Mouse (Mus musculus): ENCODE results near the gene Il23a. TPM values are rescaled to one million over a fixed set of nuclear protein-coding genes. Genes with fewer than 3 reads are reported as not detected.
"Not testable (repeated sequence)": the region's sequence is repeated elsewhere in the genome, so short reads cannot be mapped to it uniquely, and the experiment has no call there.

The Il23a gene
- polyA plus RNA-seq, 1 experiment from 2014 or later, result 4.3 TPM

- H3K27ac ChIP-seq (replicated peaks in 1 of 2; ENCODE audit: control insufficient read depth in 1 of 2, insufficient read depth in 1 of 2, low read depth in 2 of 2, low read length in 2 of 2), result no peak overlapping the region
- peak overlapping the region in 1 of 2 experiments; percentile 7; a peak in 2 of 4 replicates for H3K4me3 ChIP-seq (ENCODE audit: control insufficient read depth in 1 of 2, insufficient read depth in 1 of 2, low read depth in 1 of 2, low read length in 2 of 2)
- 57% methylated on average over 22 of the region's 22 CpGs for WGBS
- H3K9me3 ChIP-seq (ENCODE audit: control insufficient read depth, low read length), result no peaks in the 10 kb centered on the region
- no peaks in the 10 kb centered on the region for H3K36me3 ChIP-seq (ENCODE audit: control insufficient read depth, insufficient read depth, low read length)
- no peaks in the 10 kb centered on the region for H3K27me3 ChIP-seq (ENCODE audit: control insufficient read depth, insufficient read depth, low read length)
- H3K4me1 ChIP-seq (ENCODE audit: control insufficient read depth in 2 of 2, insufficient read depth in 2 of 2, low read length in 2 of 2), result peaks cover 0 to 4% of the 10 kb centered on the region in 2 experiments; a peak in 1 of 4 replicates
- H3K9ac ChIP-seq (ENCODE audit: low read length), result no peak overlapping the region
- H3K4me2 ChIP-seq (ENCODE audit: low read length), result peak overlapping the region; percentile 27
- ATAC-seq (ENCODE audit: insufficient number of reproducible peaks, insufficient read depth, low FRiP score, low read depth), result no peak
Measured at GRCm38 (mm10) chr10:128262300-128262699, 36.3 kb downstream of the Il23a start.

GRCm38 (mm10) chr10:128260376-128260775 is 38.2 kb downstream of the Il23a start:
- H3K4me3 ChIP-seq (ENCODE audit: control insufficient read depth in 1 of 2, insufficient read depth in 1 of 2, low read depth in 1 of 2, low read length in 2 of 2); H3K9me3 ChIP-seq (ENCODE audit: control insufficient read depth, low read length); H3K4me1 ChIP-seq (ENCODE audit: control insufficient read depth in 2 of 2, insufficient read depth in 2 of 2, low read length in 2 of 2); H3K9ac ChIP-seq (ENCODE audit: low read length); H3K27me3 ChIP-seq (ENCODE audit: control insufficient read depth, insufficient read depth, low read length); H3K4me2 ChIP-seq (ENCODE audit: low read length); H3K27ac ChIP-seq (replicated peaks in 1 of 2; ENCODE audit: control insufficient read depth in 1 of 2, insufficient read depth in 1 of 2, low read depth in 2 of 2, low read length in 2 of 2); ATAC-seq (ENCODE audit: insufficient number of reproducible peaks, insufficient read depth, low FRiP score, low read depth); H3K36me3 ChIP-seq (ENCODE audit: control insufficient read depth, insufficient read depth, low read length): not testable (repeated sequence)
- WGBS, result 82% methylated on average over 7 of the region's 7 CpGs

- Histone ChIP-seq H3K4me1 (ENCODE audit: control insufficient read depth in 2 of 2, insufficient read depth in 2 of 2, low read length in 2 of 2) (peaks cover 0 to 4% of the 10 kb centered on the region in 2 experiments; a peak in 1 of 4 replicates), H3K36me3 (ENCODE audit: control insufficient read depth, insufficient read depth, low read length) (no peaks in the 10 kb centered on the region), H3K27me3 (ENCODE audit: control insufficient read depth, insufficient read depth, low read length) (no peaks in the 10 kb centered on the region), H3K9me3 (ENCODE audit: control insufficient read depth, low read length) (no peaks in the 10 kb centered on the region), H3K4me2 (ENCODE audit: low read length) (no peak overlapping the region), H3K4me3 (ENCODE audit: control insufficient read depth in 1 of 2, insufficient read depth in 1 of 2, low read depth in 1 of 2, low read length in 2 of 2) (no peak overlapping the region), H3K27ac (replicated peaks in 1 of 2; ENCODE audit: control insufficient read depth in 1 of 2, insufficient read depth in 1 of 2, low read depth in 2 of 2, low read length in 2 of 2) (no peak overlapping the region), H3K9ac (ENCODE audit: low read length) (no peak overlapping the region)
- WGBS, result 79% methylated on average over 5 of the region's 5 CpGs
- ATAC-seq (ENCODE audit: insufficient number of reproducible peaks, insufficient read depth, low FRiP score, low read depth), result no peak
Measured at GRCm38 (mm10) chr10:128259946-128260345, 38.6 kb downstream of the Il23a start.

GRCm38 (mm10) chr10:128258953-128259352 is 39.6 kb downstream of the Il23a start:
- Histone ChIP-seq H3K9ac (ENCODE audit: low read length) (no peak overlapping the region), H3K4me1 (ENCODE audit: control insufficient read depth in 2 of 2, insufficient read depth in 2 of 2, low read length in 2 of 2) (peaks cover 0 to 4% of the 10 kb centered on the region in 2 experiments; a peak in 1 of 4 replicates), H3K36me3 (ENCODE audit: control insufficient read depth, insufficient read depth, low read length) (no peaks in the 10 kb centered on the region), H3K9me3 (ENCODE audit: control insufficient read depth, low read length) (no peaks in the 10 kb centered on the region), H3K27me3 (ENCODE audit: control insufficient read depth, insufficient read depth, low read length) (no peaks in the 10 kb centered on the region), H3K4me2 (ENCODE audit: low read length) (no peak overlapping the region), H3K27ac (replicated peaks in 1 of 2; ENCODE audit: control insufficient read depth in 1 of 2, insufficient read depth in 1 of 2, low read depth in 2 of 2, low read length in 2 of 2) (no peak overlapping the region; a peak in 1 of 4 replicates), H3K4me3 (ENCODE audit: control insufficient read depth in 1 of 2, insufficient read depth in 1 of 2, low read depth in 1 of 2, low read length in 2 of 2) (no peak overlapping the region)
- no peak for ATAC-seq (ENCODE audit: insufficient number of reproducible peaks, insufficient read depth, low FRiP score, low read depth)
- 75% methylated on average over 4 of the region's 4 CpGs for WGBS

GRCm38 (mm10) chr10:128256328-128256727 is 42.2 kb downstream of the Il23a start:
- Histone ChIP-seq H3K9ac (ENCODE audit: low read length) (no peak overlapping the region), H3K27me3 (ENCODE audit: control insufficient read depth, insufficient read depth, low read length) (no peaks in the 10 kb centered on the region), H3K4me1 (ENCODE audit: control insufficient read depth in 2 of 2, insufficient read depth in 2 of 2, low read length in 2 of 2) (no peaks in the 10 kb centered on the region), H3K9me3 (ENCODE audit: control insufficient read depth, low read length) (no peaks in the 10 kb centered on the region), H3K27ac (replicated peaks in 1 of 2; ENCODE audit: control insufficient read depth in 1 of 2, insufficient read depth in 1 of 2, low read depth in 2 of 2, low read length in 2 of 2) (no peak overlapping the region), H3K4me3 (ENCODE audit: control insufficient read depth in 1 of 2, insufficient read depth in 1 of 2, low read depth in 1 of 2, low read length in 2 of 2) (no peak overlapping the region), H3K36me3 (ENCODE audit: control insufficient read depth, insufficient read depth, low read length) (peaks cover 17% of the 10 kb centered on the region), H3K4me2 (ENCODE audit: low read length) (no peak overlapping the region)
- ATAC-seq (ENCODE audit: insufficient number of reproducible peaks, insufficient read depth, low FRiP score, low read depth), result no peak
- 85% methylated on average over 8 of the region's 8 CpGs for WGBS

- H3K4me3 ChIP-seq (ENCODE audit: control insufficient read depth in 1 of 2, insufficient read depth in 1 of 2, low read depth in 1 of 2, low read length in 2 of 2), result no peak overlapping the region
- H3K9ac ChIP-seq (ENCODE audit: low read length), result no peak overlapping the region
- H3K4me1 ChIP-seq (ENCODE audit: control insufficient read depth in 2 of 2, insufficient read depth in 2 of 2, low read length in 2 of 2), result no peaks in the 10 kb centered on the region
- H3K27me3 ChIP-seq (ENCODE audit: control insufficient read depth, insufficient read depth, low read length), result no peaks in the 10 kb centered on the region
- WGBS, result 80% methylated on average over 8 of the region's 8 CpGs
- H3K27ac ChIP-seq (replicated peaks in 1 of 2; ENCODE audit: control insufficient read depth in 1 of 2, insufficient read depth in 1 of 2, low read depth in 2 of 2, low read length in 2 of 2), result no peak overlapping the region
- ATAC-seq (ENCODE audit: insufficient number of reproducible peaks, insufficient read depth, low FRiP score, low read depth), result no peak
- no peak overlapping the region for H3K4me2 ChIP-seq (ENCODE audit: low read length)
- H3K36me3 ChIP-seq (ENCODE audit: control insufficient read depth, insufficient read depth, low read length), result peaks cover 21% of the 10 kb centered on the region
- H3K9me3 ChIP-seq (ENCODE audit: control insufficient read depth, low read length), result no peaks in the 10 kb centered on the region
Measured at GRCm38 (mm10) chr10:128255925-128256324, 42.6 kb downstream of the Il23a start.

GRCm38 (mm10) chr10:128253677-128254255 is 44.8 kb downstream of the Il23a start, which contains the start of gene Apon:
TSS of gene Apon (plus strand) at chr10:128254096.
- Histone ChIP-seq H3K4me2 (ENCODE audit: low read length) (no peak within 1 kb of the TSS), H3K4me3 (ENCODE audit: control insufficient read depth in 1 of 2, insufficient read depth in 1 of 2, low read depth in 1 of 2, low read length in 2 of 2) (no peak within 1 kb of the TSS), H3K27me3 (ENCODE audit: control insufficient read depth, insufficient read depth, low read length) (no peaks in the 10 kb centered on the region), H3K4me1 (ENCODE audit: control insufficient read depth in 2 of 2, insufficient read depth in 2 of 2, low read length in 2 of 2) (no peaks in the 10 kb centered on the region), H3K27ac (replicated peaks in 1 of 2; ENCODE audit: control insufficient read depth in 1 of 2, insufficient read depth in 1 of 2, low read depth in 2 of 2, low read length in 2 of 2) (no peak within 1 kb of the TSS), H3K9me3 (ENCODE audit: control insufficient read depth, low read length) (no peaks in the 10 kb centered on the region), H3K9ac (ENCODE audit: low read length) (no peak within 1 kb of the TSS), H3K36me3 (ENCODE audit: control insufficient read depth, insufficient read depth, low read length) (peaks cover 42% of the 10 kb centered on the region)
- ATAC-seq (ENCODE audit: insufficient number of reproducible peaks, insufficient read depth, low FRiP score, low read depth), result no peak
- WGBS, result 89% methylated on average over 4 of the region's 4 CpGs

- H3K9me3 ChIP-seq (ENCODE audit: control insufficient read depth, low read length), result no peaks in the 10 kb centered on the region
- no peak for ATAC-seq (ENCODE audit: insufficient number of reproducible peaks, insufficient read depth, low FRiP score, low read depth)
- H3K9ac ChIP-seq (ENCODE audit: low read length), result no peak overlapping the region
- WGBS, result 96% methylated on average over 12 of the region's 13 CpGs
- H3K27ac ChIP-seq (replicated peaks in 1 of 2; ENCODE audit: control insufficient read depth in 1 of 2, insufficient read depth in 1 of 2, low read depth in 2 of 2, low read length in 2 of 2), result no peak overlapping the region
- H3K36me3 ChIP-seq (ENCODE audit: control insufficient read depth, insufficient read depth, low read length), result peaks cover 73% of the 10 kb centered on the region
- H3K4me1 ChIP-seq (ENCODE audit: control insufficient read depth in 2 of 2, insufficient read depth in 2 of 2, low read length in 2 of 2), result no peaks in the 10 kb centered on the region
- no peak overlapping the region for H3K4me2 ChIP-seq (ENCODE audit: low read length)
- no peak overlapping the region for H3K4me3 ChIP-seq (ENCODE audit: control insufficient read depth in 1 of 2, insufficient read depth in 1 of 2, low read depth in 1 of 2, low read length in 2 of 2)
- no peaks in the 10 kb centered on the region for H3K27me3 ChIP-seq (ENCODE audit: control insufficient read depth, insufficient read depth, low read length)
Measured at GRCm38 (mm10) chr10:128250565-128250964, 48.0 kb downstream of the Il23a start.

All from heart, embryonic 14.5 days (tissue).